Mouse (Mus musculus) lung, adult 2 months (tissue): Measurements from ENCODE around the gene Fgf3. TPM values are rescaled to one million over a fixed set of nuclear protein-coding genes. Genes with fewer than 3 reads are reported as not detected.

Experiments
- DNase-seq: peaks from one replicate; pipeline ENCODE4 v3.0.0; 2022
- H3K4me1 ChIP-seq: fragments of 200-500 bp; 2 replicates; pipeline ENCODE4 v1.6.1; 2011; ENCODE audit warnings: low read length; ENCODE audit not compliant: control insufficient read depth, insufficient read depth
- H3K4me3 ChIP-seq: fragments of 200-500 bp; replicated peaks from 2 replicates; pipeline ENCODE3; 2011; ENCODE audit warnings: low read depth, mild to moderate bottlenecking, control low read depth, low read length; ENCODE audit errors: extremely low read depth
- CTCF ChIP-seq: fragments of 200-500 bp; IDR thresholded peaks from 2 replicates; pipeline ENCODE4 v1.5.1; 2011; ENCODE audit warnings: mild to moderate bottlenecking, low read length, control low read depth; ENCODE audit not compliant: insufficient read depth
- POLR2A ChIP-seq: fragments of 200-500 bp; IDR thresholded peaks from 2 replicates; pipeline ENCODE4 v1.6.1; 2011; ENCODE audit warnings: low read depth, mild to moderate bottlenecking, control low read depth, low read length, borderline replicate concordance; ENCODE audit errors: extremely low read depth
- WGBS: fragments of 180-500 bp; shearing (Covaris S2); methylation state at CpG from one replicate; pipeline ENCODE4 v1.1.7; 2018; 5-methylcytosine and 5-hydroxymethylcytosine counted together
- polyA plus RNA-seq: library from polyadenylated mRNA; depleted of rRNA; stranded (reverse); fragments of >200 nt; gene quantifications from 2 replicates; pipeline ENCODE4 v1.2.3, GENCODE M21; 2012

Fgf3 gene
- polyA plus RNA-seq, 1 experiment, result not detected

DNA sequence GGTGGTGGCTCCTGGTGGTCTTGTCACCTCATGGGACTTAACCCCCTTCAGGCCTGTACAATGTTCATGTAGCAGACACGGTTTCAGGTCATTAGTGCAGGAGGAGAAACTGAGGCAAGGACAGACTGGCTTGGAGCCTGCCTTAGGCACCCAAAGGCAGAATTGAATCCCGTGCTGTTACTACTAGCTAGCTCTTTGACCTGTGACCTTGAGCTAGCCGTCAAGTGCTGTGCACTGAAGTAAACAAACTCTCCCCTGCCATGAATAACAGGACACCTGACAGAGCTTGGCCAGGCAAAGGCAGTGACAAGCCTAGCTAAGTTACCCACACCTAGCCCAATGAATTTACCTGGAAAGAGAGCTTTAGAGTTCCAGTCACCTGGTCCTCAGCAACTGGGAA lies 17.1 kb downstream of the Fgf3 start:
- no peaks in the 10 kb centered on the region for H3K4me1 ChIP-seq
- 47% methylated on average over 3 of the region's 3 CpGs for WGBS
- no peak for DNase-seq
- no peak overlapping the region for H3K4me3 ChIP-seq
- no peak for TF ChIP-seq CTCF
- no peak for TF ChIP-seq POLR2A

DNA sequence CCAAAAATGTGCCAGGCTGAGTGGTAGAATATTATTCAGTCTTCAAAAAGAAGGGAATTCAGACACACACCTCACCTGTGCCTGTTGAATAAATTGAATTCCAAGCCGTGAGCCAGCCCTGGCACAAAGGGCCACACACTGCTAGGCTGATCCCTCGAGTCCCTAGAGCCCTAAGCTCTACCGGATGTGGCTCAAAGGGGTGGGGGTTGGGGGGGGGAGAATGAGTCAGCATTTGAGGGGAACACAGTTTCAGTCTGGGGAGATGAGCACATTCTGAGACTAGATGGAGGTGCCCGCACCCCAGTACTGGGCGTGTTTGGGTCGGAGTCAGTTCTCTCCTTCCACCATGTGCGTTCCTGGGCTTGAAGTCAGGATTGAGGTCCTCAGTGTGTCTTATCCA lies 19.3 kb downstream of the Fgf3 start:
- Histone ChIP-seq H3K4me1 (no peaks in the 10 kb centered on the region), H3K4me3 (no peak overlapping the region)
- TF ChIP-seq CTCF (no peak), POLR2A (no peak)
- WGBS, result 84% methylated on average over 7 of the region's 7 CpGs
- DNase-seq, result no peak

DNA sequence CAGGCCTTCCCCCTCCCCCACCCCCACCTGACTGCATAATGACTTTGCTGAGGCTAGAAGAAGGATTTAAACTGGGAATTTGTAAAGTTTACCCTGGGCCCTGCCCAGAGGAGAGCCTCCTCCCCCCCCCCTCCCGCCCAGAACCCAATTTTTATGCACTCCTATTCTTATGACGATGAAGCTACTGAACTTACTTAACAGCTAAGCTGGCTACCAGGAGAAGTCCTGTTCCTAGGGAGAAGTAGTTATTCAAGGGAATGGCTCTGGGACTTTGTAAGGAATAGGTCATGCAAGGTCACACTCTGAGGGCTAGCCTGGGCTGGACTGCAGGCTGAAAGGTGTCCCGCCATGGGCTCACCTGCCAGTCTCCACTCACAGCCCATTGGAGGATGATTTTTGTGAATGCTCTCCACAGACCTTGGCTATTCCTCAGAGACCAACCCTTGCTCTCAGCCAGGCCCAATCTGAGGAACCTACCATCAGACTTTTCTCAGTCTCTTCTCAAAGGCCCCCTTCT lies 20.0 kb downstream of the Fgf3 start:
- 71% methylated on average over 3 of the region's 3 CpGs for WGBS
- H3K4me1 ChIP-seq, result no peaks in the 10 kb centered on the region
- no peak overlapping the region for H3K4me3 ChIP-seq
- no peak for DNase-seq
- no peak for TF ChIP-seq CTCF
- TF ChIP-seq POLR2A, result no peak

DNA sequence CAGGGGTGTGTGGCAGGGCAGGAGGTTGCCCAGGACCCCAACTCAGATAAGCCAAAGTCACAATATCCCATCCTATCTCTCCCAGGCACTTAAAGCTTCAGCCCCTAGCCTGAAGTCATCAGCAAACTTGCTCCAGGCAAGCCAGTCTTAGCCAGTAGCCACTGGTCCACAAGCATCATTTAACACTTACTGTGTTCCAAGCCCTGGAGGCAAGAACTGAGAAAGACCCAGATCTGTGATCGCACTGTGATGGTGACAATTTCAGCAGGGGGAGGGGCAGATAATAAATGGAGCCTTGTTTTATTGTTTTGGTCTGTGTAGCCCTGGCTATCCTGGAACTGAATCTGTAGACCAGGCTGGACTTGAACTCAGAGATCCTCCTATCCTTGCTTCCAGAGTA lies 20.8 kb downstream of the Fgf3 start:
- Histone ChIP-seq H3K4me3 (no peak overlapping the region), H3K4me1 (no peaks in the 10 kb centered on the region)
- 95% methylated on average over 1 of the region's 1 CpGs for WGBS
- no peak for TF ChIP-seq POLR2A
- no peak for TF ChIP-seq CTCF
- DNase-seq, result no peak

DNA sequence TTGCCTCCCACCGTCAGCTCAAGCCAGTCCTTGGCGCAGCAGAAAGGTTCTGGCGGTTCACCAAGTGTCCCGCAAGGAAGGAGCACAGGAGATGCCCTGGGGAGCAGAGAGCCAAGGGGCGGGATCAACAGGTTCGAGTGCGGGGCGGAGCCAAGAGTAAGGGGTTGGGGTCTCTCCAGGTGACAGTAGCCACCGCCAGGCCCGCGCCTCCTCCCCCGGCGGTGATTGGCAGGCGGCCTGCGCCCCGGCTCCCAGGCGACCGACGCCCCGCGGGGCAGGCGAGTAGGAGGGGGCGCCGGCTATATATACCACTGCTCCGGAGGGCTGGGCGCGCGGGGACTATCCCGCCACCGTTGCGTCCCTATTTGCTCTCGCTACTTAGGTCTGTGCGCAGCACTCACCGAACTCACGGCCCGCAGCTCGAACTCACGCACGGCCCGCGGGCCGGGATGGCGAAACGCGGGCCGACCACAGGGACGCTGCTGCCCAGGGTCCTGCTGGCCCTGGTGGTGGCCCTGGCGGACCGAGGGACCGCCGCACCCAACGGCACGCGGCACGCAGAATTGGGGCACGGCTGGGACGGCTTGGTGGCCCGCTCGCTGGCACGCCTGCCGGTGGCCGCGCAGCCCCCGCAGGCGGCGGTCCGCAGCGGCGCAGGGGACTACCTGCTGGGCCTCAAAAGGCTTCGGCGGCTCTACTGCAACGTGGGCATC lies 23.3 kb downstream of the Fgf3 start:
- 1% methylated on average over 72 of the region's 72 CpGs for WGBS
- no peak overlapping the region for H3K4me3 ChIP-seq
- no peaks in the 10 kb centered on the region for H3K4me1 ChIP-seq
- no peak for TF ChIP-seq POLR2A
- TF ChIP-seq CTCF, result no peak
- DNase-seq, result no peak

GRCm38 (mm10) chr7:144861769-144862070 lies 23.8 kb downstream of the Fgf3 start:
- no peak for DNase-seq
- WGBS, result 1% methylated on average over 28 of the region's 28 CpGs
- no peaks in the 10 kb centered on the region for H3K4me1 ChIP-seq
- TF ChIP-seq POLR2A (no peak), CTCF (no peak)
- no peak overlapping the region for H3K4me3 ChIP-seq

- TF ChIP-seq POLR2A, result no peak
- TF ChIP-seq CTCF, result no peak
- Histone ChIP-seq H3K4me1 (no peaks in the 10 kb centered on the region), H3K4me3 (no peak overlapping the region)
- WGBS, result 5% methylated on average over 15 of the region's 15 CpGs
- no peak for DNase-seq
Measured at GRCm38 (mm10) chr7:144862126-144862525, 24.2 kb downstream of the Fgf3 start.

DNA sequence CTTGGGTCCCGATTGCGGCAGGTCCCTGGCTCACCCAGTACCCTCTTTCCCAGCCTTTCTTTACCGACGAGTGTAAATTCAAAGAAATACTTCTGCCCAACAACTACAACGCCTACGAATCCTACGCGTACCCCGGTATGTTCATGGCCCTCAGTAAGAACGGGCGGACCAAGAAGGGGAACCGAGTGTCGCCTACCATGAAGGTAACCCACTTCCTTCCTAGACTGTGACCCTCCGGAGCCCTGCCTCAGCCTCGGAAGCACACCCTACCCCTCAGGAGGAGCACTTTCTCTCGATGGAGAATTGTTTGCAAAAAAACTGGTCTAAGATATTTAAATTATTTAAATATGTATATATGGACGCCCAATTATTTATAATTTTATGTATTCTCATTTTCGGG lies 24.8 kb downstream of the Fgf3 start:
- WGBS, result 4% methylated on average over 18 of the region's 18 CpGs
- DNase-seq, result no peak
- no peak overlapping the region for H3K4me3 ChIP-seq
- no peak for TF ChIP-seq CTCF
- no peak for TF ChIP-seq POLR2A
- H3K4me1 ChIP-seq, result no peaks in the 10 kb centered on the region

DNA sequence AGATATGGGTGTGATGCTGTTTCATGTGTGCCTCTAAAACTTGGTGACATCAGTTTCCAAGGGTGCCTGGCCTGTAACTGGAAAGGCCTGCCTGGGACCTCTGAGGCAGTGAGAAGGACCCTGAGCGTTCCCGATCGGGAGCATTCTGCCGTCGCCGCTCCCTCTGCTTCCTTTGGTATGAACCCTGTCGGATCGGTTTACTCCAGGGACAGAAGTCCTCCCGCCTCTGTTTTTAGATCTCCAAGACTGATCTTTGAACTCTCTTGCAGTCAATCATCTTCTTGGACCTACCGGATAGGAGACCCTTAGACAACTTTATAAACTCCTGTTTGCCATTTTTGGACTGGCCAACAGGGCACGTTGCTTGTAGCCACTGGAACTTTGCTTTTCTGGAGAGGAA lies 25.3 kb downstream of the Fgf3 start:
- DNase-seq, result no peak
- H3K4me3 ChIP-seq, result no peak overlapping the region
- H3K4me1 ChIP-seq, result no peaks in the 10 kb centered on the region
- WGBS, result 12% methylated on average over 11 of the region's 11 CpGs
- TF ChIP-seq POLR2A (no peak), CTCF (no peak)

DNA sequence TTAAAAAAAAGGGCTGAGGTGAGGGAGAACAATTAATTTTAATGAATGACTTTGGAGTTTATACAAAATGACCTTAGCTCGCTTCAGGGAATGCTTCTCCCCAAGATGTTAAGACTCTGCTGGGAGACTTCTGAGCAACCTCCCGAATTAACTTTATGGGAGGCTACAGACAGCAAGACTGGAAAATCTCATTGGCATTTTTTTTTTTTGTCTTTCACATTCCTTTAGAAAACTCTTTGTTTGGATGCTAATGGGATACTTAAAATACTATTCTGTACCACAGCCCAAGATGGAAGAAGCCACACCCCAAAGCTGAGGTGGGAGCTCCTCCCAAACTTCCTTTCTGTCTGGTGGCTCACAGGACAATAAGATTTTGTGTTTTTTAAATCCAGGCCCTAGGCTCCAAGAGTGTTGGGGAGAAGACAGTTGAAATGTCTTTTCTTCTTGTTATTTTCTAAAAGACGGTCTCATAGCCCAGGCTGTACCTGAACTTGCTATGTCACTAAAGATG lies 26.3 kb downstream of the Fgf3 start:
- H3K4me3 ChIP-seq, result no peak overlapping the region
- TF ChIP-seq POLR2A, result no peak
- TF ChIP-seq CTCF, result no peak
- WGBS, result 66% methylated on average over 3 of the region's 3 CpGs
- no peaks in the 10 kb centered on the region for H3K4me1 ChIP-seq
- DNase-seq, result no peak
